Mouse (Mus musculus) embryonic facial prominence, embryonic 13.5 days (tissue): ENCODE measurements around the gene Srgap2. TPM values are rescaled to one million over a fixed set of nuclear protein-coding genes. Genes with fewer than 3 reads are reported as not detected.

Source experiments
- ATAC-seq: fragments of 200-750 bp; cut with Nextera tagmentation; 2 replicates; pipeline ENCODE4 v1.8.0; 2017; ENCODE audit warnings: low read depth; ENCODE audit not compliant: insufficient number of reproducible peaks, insufficient read depth, low FRiP score, low TSS enrichment
- H3K27ac ChIP-seq: fragments of 300-500 bp; sonication (generic); 2 replicates; pipeline ENCODE4 v1.5.1; 2015; ENCODE audit warnings: moderate library complexity, mild to moderate bottlenecking, inconsistent platforms
- H3K27me3 ChIP-seq: fragments of 300-500 bp; sonication (generic); 2 replicates; pipeline ENCODE4 v1.6.1; 2015; ENCODE audit warnings: mild to moderate bottlenecking, inconsistent platforms
- H3K36me3 ChIP-seq: fragments of 300-500 bp; sonication (generic); 2 replicates; pipeline ENCODE4 v1.6.1; 2015; ENCODE audit warnings: mild to moderate bottlenecking, inconsistent platforms
- H3K4me1 ChIP-seq: fragments of 300-500 bp; sonication (generic); 2 replicates; pipeline ENCODE4 v1.6.1; 2015; ENCODE audit warnings: inconsistent platforms
- H3K4me2 ChIP-seq: fragments of 300-500 bp; sonication (generic); 2 replicates; pipeline ENCODE4 v1.6.1; 2015; ENCODE audit warnings: moderate library complexity, mild to moderate bottlenecking, inconsistent platforms
- H3K4me3 ChIP-seq: fragments of 300-500 bp; sonication (generic); 2 replicates; pipeline ENCODE4 v1.5.1; 2015; ENCODE audit warnings: mild to moderate bottlenecking, inconsistent platforms
- H3K9ac ChIP-seq: fragments of 300-500 bp; sonication (generic); 2 replicates; pipeline ENCODE4 v1.6.1; 2015; ENCODE audit warnings: mild to moderate bottlenecking, inconsistent platforms
- H3K9me3 ChIP-seq: fragments of 300-500 bp; sonication (generic); 2 replicates; pipeline ENCODE4 v1.6.1; 2016; ENCODE audit warnings: inconsistent platforms
- WGBS: fragments of 180-500 bp; shearing (Covaris S2); methylation state at CpG from one replicate; pipeline ENCODE4 v1.1.7; 2015; ENCODE audit warnings: mixed read lengths; 5-methylcytosine and 5-hydroxymethylcytosine counted together
- polyA plus RNA-seq: library from polyadenylated mRNA; unstranded; fragments of >200 nt; fragmentation: Nextera tagmentation; extraction: Ambion mirVana; gene quantifications from 2 replicates; pipeline ENCODE4 v1.2.1, GENCODE M21; 2015

The Srgap2 gene
- polyA plus RNA-seq, 1 experiment from 2014 or later = 16.6 TPM

DNA sequence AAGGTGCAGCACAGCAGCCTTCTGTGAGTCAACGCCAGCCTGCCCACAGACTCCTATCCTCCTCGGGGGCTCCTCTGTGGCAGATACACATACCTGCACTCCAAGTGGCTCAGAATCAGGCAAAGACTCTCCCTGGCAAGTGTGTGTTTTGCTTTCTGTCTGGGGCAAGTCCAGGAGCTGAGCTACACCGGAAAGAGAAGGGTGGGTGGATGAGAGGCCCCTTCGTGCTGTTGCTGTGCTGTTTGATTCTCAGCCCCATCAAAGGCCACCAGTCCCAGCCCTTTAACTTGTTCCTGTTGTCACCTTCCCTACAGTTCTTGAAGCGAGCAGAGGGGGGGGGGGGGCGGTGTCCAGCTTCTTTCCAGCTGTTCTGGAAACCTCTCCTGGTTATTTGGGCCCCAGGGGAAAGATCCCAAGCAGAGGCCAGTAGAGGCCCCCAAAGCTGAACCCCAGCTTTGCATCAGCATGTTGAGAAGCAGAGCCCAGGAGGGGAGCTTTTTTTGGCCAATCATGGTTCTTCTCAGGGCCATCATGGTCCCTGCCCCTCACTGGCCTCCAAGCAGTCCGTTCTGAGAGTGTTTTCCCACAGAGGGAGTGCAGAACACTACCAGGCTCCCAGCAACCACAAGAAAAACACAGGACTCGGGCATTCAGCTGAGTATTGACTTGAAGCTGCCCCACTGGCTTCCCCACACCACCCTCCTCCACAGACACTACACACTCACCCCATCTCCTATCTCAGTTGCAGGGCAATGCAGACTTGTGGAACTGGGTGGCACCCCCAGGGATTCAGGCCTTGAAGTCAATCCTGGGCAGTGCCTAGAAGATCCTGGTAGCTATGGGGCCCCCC lies 248.3 kb downstream of the Srgap2 start:
- Histone ChIP-seq H3K4me3 (peak overlapping the region; percentile 41), H3K4me2 (peak overlapping the region; percentile 62), H3K9me3 (no peaks in the 10 kb centered on the region), H3K4me1 (peaks cover 26% of the 10 kb centered on the region), H3K27ac (peak overlapping the region; percentile 35; the same call in 1 of the 2 replicates), H3K9ac (peak overlapping the region; percentile 63), H3K27me3 (no peaks in the 10 kb centered on the region), H3K36me3 (no peaks in the 10 kb centered on the region)
- 45% methylated on average over 8 of the region's 8 CpGs for WGBS
- no peak for ATAC-seq

- H3K4me2 ChIP-seq = no peak overlapping the region
- H3K27ac ChIP-seq = no peak overlapping the region
- no peak overlapping the region for H3K9ac ChIP-seq
- H3K36me3 ChIP-seq = no peaks in the 10 kb centered on the region
- H3K4me1 ChIP-seq = peaks cover 20% of the 10 kb centered on the region
- no peak overlapping the region for H3K4me3 ChIP-seq
- ATAC-seq = no peak
- H3K9me3 ChIP-seq = no peaks in the 10 kb centered on the region
- H3K27me3 ChIP-seq = no peaks in the 10 kb centered on the region
Measured at GRCm38 (mm10) chr1:131276831-131277230, 250.3 kb downstream of the Srgap2 start.

DNA sequence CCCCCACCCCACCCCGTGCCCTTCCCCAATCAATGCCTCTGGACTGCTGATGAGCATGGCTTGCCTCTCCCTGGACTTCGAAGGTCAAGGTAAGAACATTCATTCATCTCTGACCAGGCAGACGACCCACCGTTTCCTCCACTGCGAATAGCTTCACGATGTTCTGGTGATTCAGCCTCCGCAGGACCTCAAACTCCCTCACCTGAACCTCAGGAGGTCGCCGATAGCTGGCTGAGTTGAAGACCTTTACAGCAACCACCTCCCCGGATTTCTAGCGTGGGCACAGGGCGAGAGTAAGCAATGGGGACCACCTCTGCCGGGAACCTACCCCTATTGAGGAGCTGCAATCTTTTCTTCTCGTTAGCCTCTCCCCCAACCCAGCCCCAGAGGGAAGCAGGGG lies 251.6 kb downstream of the Srgap2 start:
- no peak for ATAC-seq
- no peak overlapping the region for H3K4me3 ChIP-seq
- WGBS = 76% methylated on average over 14 of the region's 14 CpGs
- H3K36me3 ChIP-seq = no peaks in the 10 kb centered on the region
- peaks cover 20% of the 10 kb centered on the region for H3K4me1 ChIP-seq
- no peaks in the 10 kb centered on the region for H3K9me3 ChIP-seq
- no peak overlapping the region for H3K9ac ChIP-seq
- H3K27ac ChIP-seq = no peak overlapping the region
- no peak overlapping the region for H3K4me2 ChIP-seq
- no peaks in the 10 kb centered on the region for H3K27me3 ChIP-seq

- 46% methylated on average over 22 of the region's 22 CpGs for WGBS
- no peak overlapping the region for H3K9ac ChIP-seq
Measured at GRCm38 (mm10) chr1:131274725-131275539, 252.2 kb downstream of the Srgap2 start.

GRCm38 (mm10) chr1:131269797-131270578 lies 257.2 kb downstream of the Srgap2 start:
- Histone ChIP-seq H3K4me2 (peak overlapping the region; percentile 37), H3K4me1 (peaks cover 3% of the 10 kb centered on the region; the same call in 1 of the 2 replicates), H3K4me3 (no peak overlapping the region), H3K9ac (0 out of 2 replicates have a peak overlapping the region, but pooled peaks have one; percentile 11), H3K27me3 (no peaks in the 10 kb centered on the region), H3K27ac (no peak overlapping the region), H3K9me3 (no peaks in the 10 kb centered on the region), H3K36me3 (no peaks in the 10 kb centered on the region)
- ATAC-seq = no peak
- WGBS = 25% methylated on average over 22 of the region's 22 CpGs

More at GRCm38 (mm10) chr1:131274725-131275539, 252.2 kb downstream of the Srgap2 start:
- H3K9me3 ChIP-seq = no peaks in the 10 kb centered on the region
- no peak overlapping the region for H3K4me3 ChIP-seq
- H3K4me2 ChIP-seq = no peak overlapping the region
- no peak overlapping the region for H3K27ac ChIP-seq
- no peaks in the 10 kb centered on the region for H3K36me3 ChIP-seq
- no peaks in the 10 kb centered on the region for H3K27me3 ChIP-seq
- no peak for ATAC-seq
- peaks cover 18% of the 10 kb centered on the region for H3K4me1 ChIP-seq

DNA sequence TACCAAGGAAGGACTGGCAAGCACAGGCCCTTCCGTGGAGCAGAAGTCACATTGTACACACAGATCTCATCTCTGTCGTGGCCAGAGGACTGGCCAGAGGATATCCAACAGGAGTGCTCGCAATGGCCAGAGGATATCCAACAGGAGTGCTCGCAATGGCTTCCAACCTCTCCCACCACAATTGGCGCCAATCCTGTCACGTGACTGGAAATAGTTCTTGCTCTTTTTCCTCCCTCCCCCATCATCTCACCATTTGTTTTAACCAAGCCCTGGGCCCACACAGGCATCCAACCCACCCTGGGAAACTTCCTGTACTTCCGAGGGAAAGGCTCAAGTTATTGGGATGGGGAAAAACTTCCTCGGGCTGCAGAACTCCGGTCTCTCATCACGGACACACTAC lies 258.4 kb downstream of the Srgap2 start:
- peaks cover 3% of the 10 kb centered on the region; the same call in 1 of the 2 replicates for H3K4me1 ChIP-seq
- H3K36me3 ChIP-seq = no peaks in the 10 kb centered on the region
- H3K27me3 ChIP-seq = no peaks in the 10 kb centered on the region
- no peak overlapping the region for H3K4me2 ChIP-seq
- 82% methylated on average over 10 of the region's 10 CpGs for WGBS
- H3K4me3 ChIP-seq = no peak overlapping the region
- H3K9me3 ChIP-seq = no peaks in the 10 kb centered on the region
- no peak overlapping the region for H3K27ac ChIP-seq
- ATAC-seq = no peak
- H3K9ac ChIP-seq = no peak overlapping the region

GRCm38 (mm10) chr1:131263905-131264304 lies 263.2 kb downstream of the Srgap2 start:
- Histone ChIP-seq H3K4me3 (no peak overlapping the region), H3K4me1 (no peaks in the 10 kb centered on the region), H3K27me3 (peaks cover 4% of the 10 kb centered on the region; the same call in 1 of the 2 replicates), H3K9me3 (no peaks in the 10 kb centered on the region), H3K36me3 (no peaks in the 10 kb centered on the region), H3K4me2 (no peak overlapping the region), H3K9ac (no peak overlapping the region), H3K27ac (no peak overlapping the region)
- ATAC-seq = no peak
- WGBS = 68% methylated on average over 12 of the region's 12 CpGs

DNA sequence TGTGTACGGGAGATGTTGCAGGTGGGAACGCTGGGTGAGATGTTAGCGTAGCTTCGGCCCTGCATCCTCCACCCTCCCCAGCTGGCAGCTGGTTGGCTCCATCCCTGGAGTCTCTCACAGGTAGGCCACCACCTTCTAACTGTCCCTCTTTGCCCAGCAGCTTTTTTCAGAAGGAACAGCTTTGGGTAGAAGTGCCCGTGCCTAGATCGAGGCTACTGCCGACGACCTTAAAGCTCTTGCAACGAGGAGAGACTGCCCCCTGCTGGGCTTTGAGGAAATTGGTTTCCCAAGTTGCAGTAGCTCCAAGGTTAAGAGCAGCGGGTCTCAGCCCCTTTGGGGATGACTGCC lies 266.9 kb downstream of the Srgap2 start:
- Histone ChIP-seq H3K9me3 (no peaks in the 10 kb centered on the region), H3K27me3 (peaks cover 4% of the 10 kb centered on the region; the same call in 1 of the 2 replicates), H3K4me3 (no peak overlapping the region), H3K36me3 (no peaks in the 10 kb centered on the region), H3K27ac (no peak overlapping the region), H3K4me1 (no peaks in the 10 kb centered on the region), H3K9ac (no peak overlapping the region), H3K4me2 (no peak overlapping the region)
- WGBS = 30% methylated on average over 10 of the region's 10 CpGs
- ATAC-seq = no peak

DNA sequence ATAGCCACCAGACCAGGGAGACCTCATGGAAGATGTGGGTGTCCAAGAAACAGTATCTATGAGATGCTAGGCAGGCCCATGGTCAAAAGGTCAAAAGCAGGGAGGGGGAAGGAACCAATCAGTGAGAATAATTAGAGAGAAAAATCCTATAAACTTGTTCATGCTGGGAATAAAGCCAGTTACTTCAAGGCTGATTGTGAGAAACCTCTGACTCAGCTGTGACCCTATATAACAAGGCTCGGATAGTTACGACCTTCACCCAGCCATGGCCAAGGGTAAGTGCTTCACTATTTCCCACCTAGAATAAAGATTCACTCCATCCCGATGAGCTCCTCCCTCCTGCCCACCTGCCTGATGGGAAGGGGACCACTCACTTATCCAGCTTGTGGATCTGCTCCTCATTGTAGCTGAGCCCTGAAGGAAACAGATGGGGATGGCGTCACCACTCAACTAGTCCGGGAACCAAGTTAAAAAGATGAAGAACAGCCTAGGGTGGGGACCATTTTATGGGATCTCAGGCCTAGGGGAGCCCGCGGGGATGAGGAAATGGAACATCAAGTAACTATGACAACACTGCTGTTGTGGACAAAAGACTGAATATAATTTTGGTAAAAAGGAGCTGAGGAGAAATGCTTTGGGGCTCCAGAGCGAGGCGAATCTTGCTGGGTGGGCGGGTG lies 267.4 kb downstream of the Srgap2 start:
- Histone ChIP-seq H3K27me3 (peaks cover 4% of the 10 kb centered on the region; the same call in 1 of the 2 replicates), H3K27ac (no peak overlapping the region), H3K4me3 (no peak overlapping the region), H3K9me3 (no peaks in the 10 kb centered on the region), H3K4me2 (no peak overlapping the region), H3K4me1 (no peaks in the 10 kb centered on the region), H3K36me3 (no peaks in the 10 kb centered on the region), H3K9ac (no peak overlapping the region)
- WGBS = 67% methylated on average over 10 of the region's 10 CpGs
- no peak for ATAC-seq

DNA sequence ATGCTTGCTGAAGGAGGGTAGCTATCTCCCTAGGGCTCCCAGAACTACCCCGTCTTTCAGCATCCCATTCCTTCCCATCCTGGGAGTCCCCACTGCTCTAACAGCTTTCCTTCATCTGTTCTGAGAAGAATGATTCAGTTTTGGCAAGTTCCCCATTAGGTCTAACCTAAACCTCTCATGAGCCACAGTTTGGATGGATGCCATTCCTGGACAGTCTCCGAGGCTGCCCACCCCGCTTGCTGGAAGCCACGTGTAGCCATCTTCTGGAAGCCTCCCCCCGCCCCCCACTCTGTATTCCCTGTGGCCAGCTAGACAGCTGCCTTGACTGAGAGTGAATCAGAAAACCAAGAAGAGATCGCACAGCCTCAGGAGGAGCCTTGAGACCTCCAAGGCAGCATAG lies 269.9 kb downstream of the Srgap2 start:
- Histone ChIP-seq H3K27me3 (peaks cover 4% of the 10 kb centered on the region; the same call in 1 of the 2 replicates), H3K36me3 (no peaks in the 10 kb centered on the region), H3K9ac (no peak overlapping the region), H3K4me2 (no peak overlapping the region), H3K4me3 (no peak overlapping the region), H3K27ac (no peak overlapping the region), H3K9me3 (no peaks in the 10 kb centered on the region), H3K4me1 (no peaks in the 10 kb centered on the region)
- 72% methylated on average over 6 of the region's 6 CpGs for WGBS
- no peak for ATAC-seq
